Mouse (Mus musculus) bone marrow macrophage, adult 2 months (primary cell): ENCODE measurements around the gene Reep6.

Source experiments
- CTCF ChIP-seq: IDR thresholded peaks from 2 replicates; pipeline ENCODE4 v1.5.1; 2012; ENCODE audit warnings: low read depth, mild to moderate bottlenecking, low read length, moderate library complexity
- POLR2A ChIP-seq: IDR thresholded peaks from 2 replicates; pipeline ENCODE4 v1.6.1; 2012; ENCODE audit warnings: mild to moderate bottlenecking, low read depth, low read length, borderline replicate concordance

DNA sequence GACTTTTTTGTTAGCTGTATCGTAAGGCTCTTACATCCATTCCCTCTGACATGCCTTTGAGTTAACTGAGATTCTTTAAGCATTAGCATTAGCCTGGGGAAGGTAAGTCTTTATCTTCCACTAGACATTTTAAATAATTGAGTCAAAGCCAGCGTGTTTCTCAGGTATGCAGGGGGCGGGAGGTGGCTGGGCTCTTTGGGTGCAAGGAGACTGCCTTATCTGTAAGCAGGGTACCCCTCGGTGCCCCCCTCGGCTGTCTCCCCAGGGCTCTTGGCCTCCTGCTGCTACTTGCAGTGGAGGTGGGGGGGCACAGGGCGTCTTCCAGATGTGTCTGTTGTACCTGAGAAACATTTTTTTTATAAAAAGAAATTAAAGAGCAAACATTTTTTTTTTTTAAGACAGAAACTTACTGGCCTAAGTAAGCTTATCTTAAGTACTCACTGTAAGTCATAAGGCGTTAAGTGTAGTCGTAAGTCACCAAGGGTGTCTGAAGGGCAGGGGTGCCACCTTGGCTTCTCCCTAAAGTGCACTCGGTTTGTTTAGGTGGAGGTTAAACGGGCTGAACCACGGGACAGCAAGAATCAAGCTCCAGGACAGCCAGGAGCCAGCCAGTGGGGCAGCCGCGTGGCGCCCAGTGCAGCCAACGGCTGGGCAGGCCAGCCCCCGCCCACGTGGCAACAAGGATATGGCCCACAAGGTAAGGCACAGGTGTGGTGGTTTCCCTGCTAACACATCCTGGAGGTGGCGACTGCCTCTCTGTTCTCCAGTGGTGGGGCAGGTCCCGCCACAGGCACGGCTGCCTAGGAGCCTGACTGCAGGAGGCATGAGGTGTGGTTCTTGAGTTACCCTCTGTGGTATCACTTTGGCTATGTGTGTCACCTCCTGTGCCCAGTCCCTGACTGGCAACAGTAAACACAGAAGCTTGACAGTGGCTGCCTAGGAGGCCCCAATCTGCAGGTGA lies 47.0 kb upstream of the Reep6 start:
- TF ChIP-seq POLR2A = no peak
- TF ChIP-seq CTCF = no peak
